Mouse (Mus musculus) ES-E14 (cell line): Measurements from ENCODE around the gene Nos1. TPM values are rescaled to one million over a fixed set of nuclear protein-coding genes. Genes with fewer than 3 reads are reported as not detected.

Source experiments
- DNase-seq: peaks from one replicate; pipeline ENCODE4 v3.0.0-alpha.2; 2013; ENCODE audit warnings: low read depth, low spot score
- H3K27ac ChIP-seq: 2 replicates; pipeline ENCODE4 v1.5.1; 2012; ENCODE audit warnings: low read depth, mild to moderate bottlenecking, low read length, moderate library complexity, mixed read lengths; ENCODE audit not compliant: poor library complexity, insufficient read depth, severe bottlenecking
- H3K36me3 ChIP-seq: 2 replicates; pipeline ENCODE4 v1.6.1; 2012; ENCODE audit warnings: mild to moderate bottlenecking, low read length, moderate library complexity, mixed read lengths; ENCODE audit not compliant: control insufficient read depth, poor library complexity, insufficient read depth, severe bottlenecking
- H3K4me1 ChIP-seq, 2 experiments: fragments of 150-350 bp in 1 of 2; sonication (generic) in 1 of 2; 2 replicates each; pipeline ENCODE4 v1.6.1; 2012; ENCODE audit warnings: low read length in 2 of 2, mild to moderate bottlenecking in 1 of 2, mixed read lengths in 1 of 2; ENCODE audit not compliant: control insufficient read depth in 2 of 2, insufficient read depth in 2 of 2, poor library complexity in 1 of 2
- H3K4me3 ChIP-seq, 2 experiments: fragments of 150-350 bp in 1 of 2; sonication (generic) in 1 of 2; 2 replicates each; pipeline ENCODE4 v1.5.1; 2012; ENCODE audit warnings: low read length in 2 of 2, low read depth in 1 of 2, mild to moderate bottlenecking in 1 of 2, mixed read lengths in 1 of 2; ENCODE audit not compliant: insufficient read depth in 1 of 2, poor library complexity in 1 of 2, severe bottlenecking in 1 of 2
- H3K9ac ChIP-seq: 2 replicates; pipeline ENCODE4 v1.6.1; 2012; ENCODE audit warnings: low read depth, mild to moderate bottlenecking, low read length, mixed read lengths; ENCODE audit not compliant: poor library complexity, insufficient read depth, severe bottlenecking
- H3K9me3 ChIP-seq: fragments of 150-350 bp; sonication (generic); 2 replicates; pipeline ENCODE4 v1.6.1; 2012; ENCODE audit warnings: low read depth, mild to moderate bottlenecking, low read length; ENCODE audit not compliant: control insufficient read depth, insufficient read depth
- CHD2 ChIP-seq: IDR thresholded peaks from 2 replicates; pipeline ENCODE4 v1.6.1; 2014; ENCODE audit warnings: mild to moderate bottlenecking, low read depth, low read length, inconsistent platforms
- HCFC1 ChIP-seq: IDR thresholded peaks from 2 replicates; pipeline ENCODE4 v1.6.1; 2012; ENCODE audit warnings: low read length, inconsistent platforms, borderline replicate concordance; ENCODE audit not compliant: insufficient read depth
- MAFK ChIP-seq: IDR thresholded peaks from 2 replicates; pipeline ENCODE4 v1.6.1; 2014; ENCODE audit warnings: mild to moderate bottlenecking, low read depth, low read length, inconsistent platforms; ENCODE audit not compliant: insufficient read depth
- ZC3H11A ChIP-seq: IDR thresholded peaks from 2 replicates; pipeline ENCODE4 v1.6.1; 2012; ENCODE audit warnings: low read depth, mild to moderate bottlenecking, inconsistent platforms, low read length, borderline replicate concordance
- ZNF384 ChIP-seq: IDR thresholded peaks from 2 replicates; pipeline ENCODE4 v1.6.1; 2012; ENCODE audit warnings: low read depth, low read length, inconsistent platforms
- in situ Hi-C, 2 experiments: fragments of 600-800 bp; cut with MboI; formaldehyde crosslinking; loops; one replicate each; pipeline ENCODE4 v1.15.1; 2025; ENCODE audit warnings: low sequenced_read_pairs in 2 of 2, inconsistent platforms in 1 of 2; ENCODE audit not compliant: unreplicated experiment in 2 of 2
- total RNA-seq: library from RNA; depleted of rRNA; stranded (reverse); fragments of 300-350 nt; gene quantifications from 2 replicates; pipeline ENCODE4 v1.2.3, GENCODE M21; 2012

The Nos1 gene
- total RNA-seq, 1 experiment: 3.4 TPM

DNA sequence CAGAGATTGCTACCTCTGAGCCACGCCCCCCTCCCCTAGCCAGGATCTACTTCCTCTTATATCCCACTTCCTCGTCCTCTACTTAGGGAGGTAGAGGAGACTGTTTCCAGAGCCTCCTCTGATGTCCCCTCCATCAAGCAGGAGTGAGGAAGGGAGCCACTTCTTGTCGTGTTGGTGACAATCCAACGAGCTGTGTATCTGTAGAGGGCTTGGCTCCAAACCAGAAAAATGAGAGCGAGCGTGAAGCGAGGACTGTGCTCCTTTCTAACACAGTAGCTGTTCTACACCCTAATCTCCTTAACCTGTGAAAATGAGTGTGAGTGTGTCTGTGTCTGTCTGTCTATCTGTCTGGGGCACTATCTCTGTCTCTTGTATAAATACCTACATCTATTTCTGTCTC, 58.7 kb downstream of the Nos1 start:
- no peak overlapping the region for H3K4me3 ChIP-seq
- no peak for TF ChIP-seq MAFK
- TF ChIP-seq ZNF384: no peak
- TF ChIP-seq ZC3H11A: no peak
- TF ChIP-seq HCFC1: no peak
- no peak for TF ChIP-seq CHD2
- H3K4me1 ChIP-seq: 0 out of 4 replicates have a peak, but pooled peaks cover 0 to 2% of the 10 kb centered on the region in 2 experiments
- no peak overlapping the region for H3K9ac ChIP-seq
- H3K36me3 ChIP-seq: no peaks in the 10 kb centered on the region
- H3K9me3 ChIP-seq: no peaks in the 10 kb centered on the region
- no peak overlapping the region for H3K27ac ChIP-seq
- DNase-seq: no peak
- in situ Hi-C loops: loop anchor here in 1 of 2 experiments (10.0 kb wide), 2 partner anchors 225 to 325 kb away; no protein-coding TSS in a partner anchor

DNA sequence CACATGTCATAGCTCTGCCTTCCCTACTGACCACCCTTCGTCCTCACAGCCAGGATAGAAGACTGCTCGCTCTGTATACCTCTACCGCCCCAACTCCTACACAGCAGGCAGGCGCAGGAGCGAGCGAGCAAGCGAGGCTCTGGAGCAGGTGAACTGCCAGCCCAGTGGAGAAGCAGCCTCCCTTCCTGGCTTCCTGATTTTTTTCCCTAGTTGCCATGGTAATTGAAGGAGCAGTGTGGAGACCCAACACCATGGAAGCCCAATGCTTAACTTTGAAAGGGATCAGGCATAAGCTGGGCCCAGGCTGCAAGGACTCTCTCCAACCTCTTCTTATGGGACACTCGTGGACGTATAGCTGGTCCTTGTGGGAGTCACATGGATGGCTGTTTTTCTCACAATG, 59.4 kb downstream of the Nos1 start:
- no peak overlapping the region for H3K4me3 ChIP-seq
- DNase-seq: no peak
- in situ Hi-C loops: no loop called here
- no peaks in the 10 kb centered on the region for H3K9me3 ChIP-seq
- H3K9ac ChIP-seq: no peak overlapping the region
- H3K4me1 ChIP-seq: 0 out of 4 replicates have a peak, but pooled peaks cover 0 to 2% of the 10 kb centered on the region in 2 experiments
- no peaks in the 10 kb centered on the region for H3K36me3 ChIP-seq
- no peak for TF ChIP-seq MAFK
- TF ChIP-seq CHD2: no peak
- TF ChIP-seq ZC3H11A: no peak
- TF ChIP-seq HCFC1: no peak
- no peak for TF ChIP-seq ZNF384
- H3K27ac ChIP-seq: no peak overlapping the region

DNA sequence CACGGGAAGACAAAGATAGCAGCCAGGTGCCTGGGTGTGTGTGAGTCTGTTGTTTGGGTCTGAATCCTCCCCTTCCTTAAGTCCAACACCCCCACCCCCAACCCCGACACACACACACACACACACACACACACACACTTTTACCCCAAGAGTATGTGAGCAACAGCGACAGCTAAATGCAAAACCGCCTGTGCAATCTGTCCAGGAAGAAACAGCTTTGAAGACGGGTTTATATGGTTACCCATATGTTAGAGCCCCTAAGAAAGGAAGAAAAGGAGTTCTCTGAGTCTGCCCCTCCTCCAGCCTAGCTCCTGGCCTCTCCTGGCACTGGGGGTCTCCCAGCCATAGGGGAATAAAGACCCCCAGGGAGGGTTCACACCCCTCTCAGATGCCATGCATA, 60.2 kb downstream of the Nos1 start:
- Histone ChIP-seq H3K4me1 (0 out of 4 replicates have a peak, but pooled peaks cover 0 to 2% of the 10 kb centered on the region in 2 experiments), H3K4me3 (no peak overlapping the region), H3K9ac (no peak overlapping the region), H3K36me3 (no peaks in the 10 kb centered on the region), H3K27ac (no peak overlapping the region), H3K9me3 (no peaks in the 10 kb centered on the region)
- TF ChIP-seq MAFK (no peak), HCFC1 (no peak)
- no peak for DNase-seq
- in situ Hi-C loops: no loop called here

DNA sequence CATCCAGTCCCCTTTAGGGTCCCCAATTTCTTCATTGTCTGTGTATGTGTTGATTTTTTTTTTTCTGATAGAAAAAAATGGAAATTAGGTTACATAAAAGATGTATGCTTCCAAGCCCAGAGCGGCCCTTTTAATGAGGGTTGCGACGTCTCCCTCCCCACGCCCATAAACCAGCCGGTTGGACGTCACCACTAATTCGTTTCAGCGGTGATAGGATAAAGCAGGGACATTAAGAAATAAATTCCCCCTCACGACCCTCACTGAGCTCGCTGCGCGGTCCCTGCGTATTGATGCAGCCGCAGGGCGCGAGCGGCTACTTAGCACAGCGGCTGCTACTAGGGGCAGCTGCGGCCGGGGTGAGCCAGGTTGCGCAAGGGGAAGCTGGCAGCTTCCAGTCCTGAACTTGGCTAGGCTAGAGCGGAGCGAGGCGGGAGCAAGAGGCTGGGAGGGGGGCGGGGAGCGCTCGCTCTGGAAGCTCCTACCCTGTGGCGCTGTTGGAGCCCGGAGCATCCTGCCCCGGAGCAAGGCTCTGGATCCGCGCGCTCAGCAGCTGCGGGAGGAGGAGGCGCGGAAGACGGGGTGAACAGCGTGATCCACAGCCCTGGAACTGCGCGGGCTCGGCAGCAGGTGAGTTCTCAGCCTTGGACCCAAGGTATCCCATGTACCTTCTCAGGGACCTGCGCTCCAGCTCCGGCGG, 61.0 kb downstream of the Nos1 start:
- H3K36me3 ChIP-seq: no peaks in the 10 kb centered on the region
- no peak for TF ChIP-seq ZNF384
- no peak for TF ChIP-seq ZC3H11A
- no peak for TF ChIP-seq MAFK
- peak overlapping the region; percentile 31 to 38 for H3K4me3 ChIP-seq
- H3K27ac ChIP-seq: no peak overlapping the region
- H3K9ac ChIP-seq: no peak overlapping the region
- DNase-seq: no peak
- H3K9me3 ChIP-seq: no peaks in the 10 kb centered on the region
- 0 out of 4 replicates have a peak, but pooled peaks cover 0 to 2% of the 10 kb centered on the region in 2 experiments for H3K4me1 ChIP-seq
- in situ Hi-C loops: no loop called here

DNA sequence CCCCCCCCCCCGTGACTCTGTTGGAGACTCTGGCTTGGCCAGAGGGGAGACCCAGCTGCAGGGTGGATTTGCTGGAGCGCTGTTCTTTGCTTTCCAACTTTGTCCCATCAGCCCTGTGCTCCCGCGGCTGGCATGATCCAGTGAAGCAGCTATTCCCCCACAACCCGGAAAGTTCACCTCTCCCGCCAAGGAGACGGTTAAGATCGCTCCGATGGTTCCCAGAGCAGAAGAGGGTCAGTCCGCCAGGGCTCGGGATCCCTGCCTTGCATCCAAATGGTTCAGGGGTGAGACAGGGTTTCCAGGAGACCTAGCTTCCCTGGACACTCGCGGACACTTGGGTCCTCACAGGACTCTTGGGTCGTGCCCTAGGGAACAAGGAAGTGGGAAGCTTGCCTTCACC, 61.9 kb downstream of the Nos1 start:
- H3K4me1 ChIP-seq: 0 out of 4 replicates have a peak, but pooled peaks cover 0 to 2% of the 10 kb centered on the region in 2 experiments
- no peak for TF ChIP-seq ZNF384
- TF ChIP-seq MAFK: no peak
- H3K9me3 ChIP-seq: no peaks in the 10 kb centered on the region
- no peak for DNase-seq
- peak overlapping the region in 1 of 2 experiments; percentile 31; a peak in 1 of 4 replicates for H3K4me3 ChIP-seq
- H3K9ac ChIP-seq: no peak overlapping the region
- in situ Hi-C loops: no loop called here
- H3K36me3 ChIP-seq: no peaks in the 10 kb centered on the region
- no peak overlapping the region for H3K27ac ChIP-seq
